Mouse (Mus musculus) erythroblast, embryonic 14.5 days (primary cell): ENCODE data around the gene Hs1bp3.

Experiments
- GATA1 ChIP-seq: IDR thresholded peaks from 2 replicates; pipeline ENCODE4 v1.6.1; 2012; ENCODE audit warnings: low read length, inconsistent platforms, mixed read lengths
- TAL1 ChIP-seq: IDR thresholded peaks from 3 replicates; pipeline ENCODE4 v1.6.1; 2012; ENCODE audit warnings: low read length, inconsistent platforms, mixed read lengths

DNA sequence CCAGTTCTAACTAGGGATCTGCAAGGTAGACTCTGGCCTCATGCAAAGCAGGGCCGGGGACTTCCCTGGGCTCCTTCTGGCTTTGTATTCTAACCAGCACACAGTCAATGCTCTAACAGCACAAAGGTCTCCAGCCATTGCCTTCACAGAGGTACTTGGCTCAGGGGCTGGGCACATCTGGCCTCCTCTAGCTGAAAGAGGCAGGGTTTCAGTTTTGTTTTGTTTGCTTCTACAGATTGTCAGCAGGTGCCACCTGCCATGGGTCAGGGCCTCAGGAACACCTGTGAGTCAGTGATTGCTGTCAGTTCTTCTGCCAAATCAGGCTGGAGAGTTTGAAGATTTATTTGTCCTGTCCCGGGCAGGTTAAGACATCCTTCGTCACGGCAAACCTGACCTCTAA, 39.8 kb downstream of the Hs1bp3 start:
- no peak for TF ChIP-seq GATA1
- no peak for TF ChIP-seq TAL1
